Mouse (Mus musculus) retina, adult 2 months (tissue): ENCODE results near the gene Sfxn5.

Experiments used
- DNase-seq: peaks from one replicate; pipeline ENCODE4 v3.0.0-alpha.2; 2012; ENCODE audit warnings: low read depth, low spot score

The Sfxn5 gene

DNA sequence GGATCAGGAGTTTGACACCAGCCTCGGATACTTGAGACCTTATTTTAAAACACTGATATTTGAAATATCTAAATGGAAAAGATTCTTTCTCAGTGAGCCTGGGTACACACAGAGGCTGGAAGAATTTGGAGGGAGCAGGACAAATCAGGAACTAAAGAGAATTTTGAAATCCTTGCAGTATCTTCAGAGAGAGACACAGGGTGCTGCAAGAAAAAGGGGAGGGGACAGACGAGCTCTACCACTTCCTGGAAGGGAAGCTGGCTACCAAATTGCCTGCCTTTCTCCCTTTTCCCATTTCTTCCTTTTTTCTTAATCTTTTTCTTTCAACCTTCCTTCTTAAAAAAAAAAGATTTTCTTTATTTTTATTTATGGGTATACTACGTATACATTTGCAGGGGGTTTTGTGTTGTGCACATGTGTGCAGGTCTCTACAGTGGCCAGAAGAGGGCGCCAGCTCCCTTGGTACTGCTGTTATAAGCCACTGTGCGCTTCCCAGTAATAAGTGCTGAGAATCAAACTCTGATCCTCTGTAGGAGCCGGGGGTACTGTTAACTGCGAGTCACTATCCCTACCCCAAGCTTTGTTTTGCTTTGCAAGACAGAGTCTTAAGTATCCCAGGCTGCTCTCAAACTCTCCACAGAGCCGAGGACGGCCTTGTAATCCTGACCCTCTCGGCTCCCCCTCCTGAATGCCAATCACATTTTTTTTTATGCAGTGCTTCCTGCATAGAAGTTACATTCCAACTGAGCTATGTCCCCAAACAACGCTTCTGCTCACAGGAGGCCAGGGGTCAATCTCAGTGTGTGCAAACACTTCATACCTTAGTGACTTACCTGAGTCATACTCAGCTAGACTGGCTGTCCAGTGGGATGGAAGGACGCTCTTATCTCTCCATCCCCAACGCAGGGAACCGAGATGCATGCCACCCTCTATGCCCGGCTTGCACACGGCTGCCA is 42.1 kb downstream of the Sfxn5 start:
- no peak for DNase-seq

DNA sequence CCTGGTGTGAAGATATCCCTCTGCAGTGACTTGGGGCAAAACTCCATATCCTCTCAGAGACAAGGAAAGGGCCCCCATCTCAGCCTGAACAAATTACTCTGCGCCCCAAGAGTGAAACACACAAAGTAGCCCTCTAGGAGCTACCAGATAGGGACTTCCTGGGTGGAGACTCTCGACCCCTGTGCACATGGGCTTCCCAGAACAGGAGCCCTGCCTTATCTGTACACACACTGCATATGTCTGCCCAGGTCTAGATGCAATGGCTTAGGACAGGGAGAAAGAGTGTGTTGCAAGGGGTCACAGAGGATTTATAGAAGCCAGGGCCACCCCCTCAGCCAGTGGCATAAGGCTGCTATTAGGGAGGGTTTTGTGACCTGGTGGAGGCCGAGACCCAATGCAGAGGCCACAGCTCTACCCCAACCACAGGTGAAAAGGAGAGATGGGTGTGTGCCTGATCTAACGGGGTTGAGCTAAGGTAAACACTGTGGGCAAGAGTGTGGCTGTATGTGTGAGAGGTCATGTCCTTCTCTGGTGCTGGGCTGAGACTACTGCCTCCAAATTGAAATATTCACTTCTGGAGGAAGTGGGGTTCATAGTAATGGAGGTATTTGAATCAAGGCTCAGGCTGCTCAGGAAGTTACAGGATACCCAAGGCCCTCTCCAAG is 44.9 kb downstream of the Sfxn5 start:
- DNase-seq = no peak

DNA sequence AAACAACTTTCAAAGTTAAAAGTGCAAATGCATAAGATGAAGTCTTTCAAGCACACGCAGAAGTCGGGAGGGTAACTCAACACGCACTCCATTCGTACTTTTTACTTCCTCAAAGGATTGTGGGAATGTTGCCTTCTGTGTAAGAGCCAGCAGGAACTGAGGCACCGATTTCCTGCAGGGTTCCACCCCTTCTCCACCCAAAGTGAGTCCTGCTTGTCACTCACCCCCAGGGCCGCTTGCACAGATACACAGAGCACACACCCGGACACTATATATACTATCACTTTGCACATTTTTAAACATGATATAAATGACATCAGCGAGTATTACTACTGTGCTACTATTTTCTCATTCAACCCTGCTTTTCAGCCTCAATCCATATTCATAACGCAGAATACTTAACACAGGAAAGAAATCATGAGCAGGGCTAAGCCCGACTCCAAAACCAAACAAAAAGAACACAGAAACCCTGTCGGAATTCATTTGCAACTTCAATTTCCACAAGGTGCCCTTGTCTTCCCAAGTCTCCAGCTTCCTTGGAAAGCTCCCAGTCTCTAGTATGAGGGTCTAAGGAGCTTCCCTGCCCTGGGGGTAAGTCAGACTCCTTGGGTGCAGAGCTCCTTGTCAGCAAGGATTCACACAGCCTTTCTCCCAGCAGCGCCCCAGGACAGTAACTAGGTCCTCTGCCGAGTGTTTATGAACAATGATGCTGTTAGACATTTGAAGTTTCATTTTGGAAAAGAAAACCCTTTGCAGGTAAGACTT is 46.8 kb downstream of the Sfxn5 start:
- no peak for DNase-seq

DNA sequence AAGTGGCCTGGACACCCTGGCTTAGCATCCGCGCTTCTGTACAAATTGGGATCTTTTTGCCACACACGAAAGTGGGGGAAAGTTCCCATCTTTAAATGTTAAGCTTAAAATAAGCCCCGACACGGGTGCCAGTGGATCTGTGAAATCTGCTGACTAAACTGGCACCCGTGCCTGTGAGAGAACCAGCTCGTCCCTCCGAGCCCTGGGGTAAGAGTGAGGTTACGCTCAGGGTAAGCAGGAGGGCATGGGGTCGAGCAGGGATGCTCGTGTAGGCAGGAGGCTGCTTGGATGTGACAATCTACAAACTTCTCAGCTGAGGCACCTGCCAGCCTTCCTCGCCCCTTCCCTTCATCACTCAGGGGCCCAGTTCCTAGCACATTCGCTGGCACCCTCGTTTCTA is 52.4 kb downstream of the Sfxn5 start:
- no peak for DNase-seq

DNA sequence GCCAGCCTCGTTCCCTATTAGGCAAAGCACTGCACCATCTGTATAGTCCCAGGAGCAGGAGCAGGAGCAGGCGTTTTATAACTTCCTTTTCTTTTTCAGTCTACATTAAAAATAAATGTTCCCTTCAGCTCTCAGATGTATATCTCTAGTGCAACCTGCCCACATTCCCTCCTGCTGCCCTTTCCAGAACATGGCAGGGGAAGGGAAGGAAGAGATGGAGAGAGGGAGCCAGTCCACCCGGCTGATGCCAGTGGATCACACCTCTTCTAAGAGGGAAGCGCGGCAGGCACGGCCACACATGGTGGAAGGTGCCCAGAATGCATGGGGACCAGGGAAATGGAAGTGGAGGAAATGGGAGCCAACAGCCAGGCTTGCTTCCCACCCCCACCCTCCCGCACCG is 56.7 kb downstream of the Sfxn5 start:
- no peak for DNase-seq

DNA sequence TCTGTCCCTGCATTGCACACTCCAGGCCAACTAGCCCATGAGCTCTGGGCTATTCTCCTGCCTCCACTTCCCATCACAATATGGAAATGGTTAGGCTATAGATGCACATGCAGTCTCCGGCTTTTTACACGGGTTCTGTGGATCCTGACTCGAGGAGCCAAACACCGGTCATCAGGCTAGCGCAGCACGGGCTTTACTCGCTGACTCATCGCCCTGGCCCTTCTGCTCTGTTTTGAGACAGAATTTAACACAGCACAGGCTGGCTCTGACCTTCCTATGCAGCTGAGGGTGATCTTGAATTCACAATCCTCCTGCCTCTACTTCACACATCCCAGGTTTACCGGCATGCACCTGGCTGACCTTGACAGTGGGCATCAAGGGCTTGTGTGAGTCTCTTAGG is 60.8 kb downstream of the Sfxn5 start:
- no peak for DNase-seq

DNA sequence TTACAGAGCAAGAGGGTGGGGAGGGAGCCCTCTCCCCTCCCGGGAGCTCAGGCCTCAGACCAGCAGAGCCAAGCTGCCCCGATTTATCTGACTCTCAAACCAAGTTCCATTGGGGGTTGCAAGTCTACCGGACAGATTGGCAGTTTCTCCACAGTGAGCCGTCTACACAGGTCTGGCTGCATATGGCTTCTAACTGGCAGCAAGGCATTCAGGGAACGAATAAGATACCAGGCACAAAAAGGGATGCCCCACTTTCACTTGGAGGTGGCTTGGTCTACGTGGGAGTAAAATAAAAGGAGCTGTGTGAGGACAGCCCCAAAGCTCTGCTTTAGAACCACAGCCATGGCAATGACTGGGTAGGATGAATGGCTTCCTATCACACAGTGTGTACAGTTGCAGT is 67.2 kb downstream of the Sfxn5 start:
- no peak for DNase-seq

DNA sequence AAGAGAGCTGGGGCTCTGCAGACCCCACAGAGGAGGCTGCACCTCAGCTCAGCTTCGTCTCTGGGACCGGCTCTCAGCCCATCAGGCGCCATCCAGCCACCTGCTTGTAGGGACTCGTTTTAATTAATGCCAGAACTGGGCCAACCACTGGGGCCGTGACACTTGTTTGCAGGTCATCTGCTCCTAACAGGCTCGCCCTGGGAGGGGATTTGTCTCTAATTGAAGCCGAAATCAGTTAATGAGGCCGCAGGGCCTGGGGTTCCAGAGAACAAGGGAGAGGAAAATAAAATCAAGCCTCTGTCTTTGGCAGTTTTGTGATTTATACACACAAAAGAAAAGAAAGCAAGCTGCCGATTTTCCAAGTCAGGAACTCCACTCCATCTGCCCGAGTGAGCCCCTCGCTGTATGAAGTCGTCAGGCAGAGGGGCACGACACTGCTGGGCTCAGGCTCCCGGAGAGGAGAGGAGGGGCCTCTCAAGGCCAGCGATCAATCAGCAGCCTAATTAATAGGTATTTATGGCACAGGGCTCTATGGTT is 68.2 kb downstream of the Sfxn5 start:
- no peak for DNase-seq

DNA sequence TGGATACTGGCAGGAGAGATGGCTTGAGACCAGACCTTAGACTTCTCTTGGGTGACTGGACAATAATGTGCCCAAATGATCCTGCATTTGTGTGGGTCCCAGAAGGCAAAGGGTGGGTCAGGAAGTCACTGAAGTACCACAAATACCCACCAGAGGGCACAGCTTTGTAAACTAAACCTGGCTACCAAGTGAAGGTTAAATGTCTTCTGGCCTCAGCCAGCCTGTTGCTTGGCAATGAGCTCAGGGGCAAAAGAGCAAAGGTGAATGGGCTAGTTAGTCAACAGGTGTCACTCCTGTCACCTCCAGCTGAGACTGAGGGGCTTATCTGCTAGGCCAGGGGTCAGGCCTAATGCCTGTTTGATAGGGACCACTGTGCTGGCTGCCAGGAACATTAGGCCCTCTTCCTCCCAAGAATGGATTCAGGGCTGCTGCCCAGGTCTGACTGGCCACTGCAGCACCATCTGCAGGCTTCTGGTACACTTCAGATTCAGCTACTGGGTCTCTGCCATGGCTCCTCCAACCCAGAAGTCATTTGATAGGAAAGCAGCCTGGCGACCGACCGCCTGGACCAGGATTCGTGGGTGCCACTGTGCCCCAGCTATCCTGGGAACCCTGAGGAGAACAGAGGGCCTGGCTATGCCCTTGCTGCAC is 70.2 kb downstream of the Sfxn5 start:
- DNase-seq = no peak

DNA sequence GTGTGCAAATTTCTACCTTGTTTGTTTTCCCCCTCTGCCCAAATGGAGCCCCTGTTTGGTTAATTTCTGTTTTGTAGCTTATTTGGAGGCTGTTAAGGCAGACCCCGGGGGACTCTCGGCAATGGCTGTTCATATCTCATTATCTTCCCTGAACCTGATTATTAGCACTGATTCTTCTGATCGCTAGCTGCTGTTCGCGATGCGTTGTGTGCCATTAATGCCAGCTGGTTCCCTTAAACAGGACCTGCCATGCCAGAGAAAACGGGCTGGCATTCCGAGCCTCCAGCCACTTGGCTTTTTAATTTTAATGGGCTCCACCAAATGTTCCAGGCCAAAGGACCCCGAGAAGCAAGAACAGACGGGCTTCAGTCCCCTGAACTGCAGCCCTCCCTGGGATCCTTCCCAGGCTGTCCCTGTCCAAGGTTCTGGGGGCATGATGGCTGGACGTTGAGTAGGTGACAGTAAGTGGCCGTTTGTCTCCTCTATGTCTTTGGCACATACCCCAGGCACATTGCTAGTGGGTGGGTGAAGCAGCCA is 74.1 kb downstream of the Sfxn5 start:
- DNase-seq = no peak

DNA sequence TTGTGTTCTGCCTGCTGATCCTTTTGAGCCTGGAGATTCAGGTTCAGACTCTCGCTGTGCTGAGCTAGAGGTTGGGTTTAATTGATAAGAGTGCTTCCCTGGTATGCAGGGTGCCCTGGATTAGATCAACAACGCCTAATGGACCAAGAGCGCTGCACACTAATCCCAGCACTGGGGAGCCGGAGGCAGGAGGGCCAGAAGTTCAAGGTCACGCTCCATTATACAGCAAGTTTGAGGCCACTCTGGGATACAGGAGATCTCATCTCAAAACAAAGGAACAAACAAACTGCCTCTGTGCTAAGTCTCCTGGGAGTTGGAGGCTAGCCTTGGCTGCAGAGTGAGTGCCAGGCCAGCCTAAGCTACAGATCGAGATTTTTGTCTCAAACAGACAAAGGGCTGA is 77.6 kb downstream of the Sfxn5 start:
- DNase-seq = no peak

DNA sequence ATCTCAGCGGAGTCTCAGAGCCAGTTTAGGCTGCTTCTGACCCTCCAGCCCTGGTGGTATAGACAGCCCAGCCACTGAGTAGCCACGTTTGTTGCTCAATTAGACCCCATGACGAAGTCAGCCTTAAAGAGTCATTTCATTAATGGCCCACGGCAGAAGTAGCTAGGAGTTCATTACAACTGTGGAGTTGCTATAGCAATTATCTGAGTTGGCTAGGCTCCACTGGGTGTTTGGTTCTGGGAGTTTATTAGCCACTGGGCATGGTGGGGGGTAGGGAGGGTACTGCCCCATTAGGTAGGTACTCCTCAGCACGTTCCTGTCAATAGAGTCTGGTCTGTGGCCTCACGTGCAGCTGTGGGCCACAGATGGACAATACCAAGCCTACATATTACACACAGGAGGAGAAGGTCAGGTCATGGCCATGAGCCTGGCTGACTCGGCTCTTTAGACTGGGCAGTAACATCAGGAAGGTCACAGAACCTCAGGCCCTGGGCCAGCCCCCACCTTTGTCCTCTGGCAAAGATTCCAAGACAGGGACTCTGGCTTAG is 79.2 kb downstream of the Sfxn5 start:
- no peak for DNase-seq

DNA sequence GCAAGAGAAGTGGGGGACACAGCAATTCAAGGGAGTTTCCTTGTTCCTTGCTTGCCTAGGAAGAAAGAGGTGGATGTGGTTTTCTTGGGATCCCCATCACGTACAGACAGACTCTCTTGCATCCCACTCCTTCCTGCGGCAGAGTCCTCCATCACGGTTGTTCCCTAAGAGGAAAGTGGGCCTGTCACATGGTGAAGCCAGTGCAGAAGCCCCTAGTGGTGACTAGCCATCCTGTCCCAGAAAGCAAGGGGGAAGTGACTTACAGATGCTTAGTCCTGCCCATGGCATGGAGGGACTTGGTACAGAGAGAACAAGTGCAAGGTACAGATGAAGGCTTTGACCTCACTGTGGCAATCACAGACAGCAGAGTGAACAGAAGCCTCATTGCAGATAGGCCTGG is 79.9 kb downstream of the Sfxn5 start:
- DNase-seq = no peak

DNA sequence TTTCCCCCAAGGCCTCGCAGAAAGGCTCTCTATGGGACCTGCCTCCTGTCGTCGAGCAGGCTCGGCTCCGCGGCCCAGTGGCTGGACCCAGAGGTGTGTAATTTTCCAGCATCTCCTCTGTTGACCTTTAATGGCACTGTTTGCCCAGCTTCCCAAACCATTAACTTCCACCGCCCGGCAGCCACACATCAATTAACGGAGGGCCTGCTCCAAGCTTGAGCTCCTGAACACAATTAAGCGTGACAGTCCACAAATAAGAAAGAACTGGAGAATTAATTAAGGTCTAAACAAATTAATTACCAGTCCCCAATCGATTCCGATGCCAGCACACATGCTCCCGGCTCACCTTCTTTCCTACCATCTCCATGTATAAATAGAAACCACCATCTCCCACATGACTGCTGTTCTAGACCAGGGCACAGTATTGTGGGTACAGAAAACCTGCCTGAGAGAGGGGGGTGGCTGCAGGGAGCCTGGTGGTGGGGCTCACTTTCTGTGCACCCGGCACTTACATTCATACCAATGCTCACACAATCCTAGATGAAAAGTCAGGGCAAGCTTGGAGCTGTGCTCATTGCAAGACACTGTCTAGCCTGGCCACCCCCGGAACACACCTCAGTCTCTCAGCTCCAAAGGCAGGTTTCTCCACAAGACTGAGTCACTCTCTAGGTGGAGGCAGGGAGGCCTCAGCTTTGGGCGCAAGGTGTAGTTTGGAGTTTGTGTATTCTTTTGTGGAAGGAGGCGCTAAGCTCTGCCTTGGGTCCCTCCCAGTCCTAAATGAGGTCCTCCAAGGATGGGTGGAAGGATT is 80.8 kb downstream of the Sfxn5 start:
- no peak for DNase-seq

DNA sequence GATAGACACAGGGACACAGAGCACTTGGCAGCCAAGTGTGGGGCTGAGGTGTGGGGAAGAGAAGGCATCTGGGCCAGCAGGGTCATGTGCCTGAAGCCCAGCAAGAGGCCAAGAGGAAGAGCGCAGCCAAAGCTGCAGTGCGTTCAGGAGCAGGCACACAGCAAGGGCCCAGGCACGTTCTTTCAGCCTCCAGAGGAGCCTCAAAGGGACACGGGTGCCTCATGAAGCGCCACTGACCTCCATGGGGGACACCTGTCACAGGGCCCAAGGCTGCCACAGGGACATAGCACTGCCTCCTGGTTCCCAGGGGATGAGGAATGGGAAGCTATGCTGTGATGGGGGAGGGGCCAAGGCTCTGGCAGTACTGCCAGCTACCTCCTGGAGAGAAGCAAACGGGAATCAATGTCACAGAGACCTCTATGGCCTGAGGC is 82.4 kb downstream of the Sfxn5 start:
- DNase-seq = no peak

DNA sequence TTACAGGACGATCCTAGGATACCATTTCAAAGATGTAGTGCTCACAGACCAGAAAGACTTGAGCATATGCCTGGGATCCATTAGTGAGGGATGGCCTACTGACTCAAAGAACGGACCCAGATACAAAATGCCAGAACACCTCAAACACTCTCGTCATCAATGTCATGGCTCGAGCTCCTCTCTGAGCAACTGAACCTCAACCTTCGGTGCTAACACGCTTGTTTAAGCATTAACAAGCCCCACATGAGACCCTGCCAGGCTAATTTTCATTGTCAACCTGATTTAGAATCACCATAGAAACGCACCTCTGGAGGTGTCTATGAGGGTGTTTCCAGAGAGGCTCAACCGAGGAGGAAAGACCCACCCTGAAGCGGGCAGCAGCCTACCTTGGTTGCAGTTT is 83.4 kb downstream of the Sfxn5 start:
- no peak for DNase-seq

DNA sequence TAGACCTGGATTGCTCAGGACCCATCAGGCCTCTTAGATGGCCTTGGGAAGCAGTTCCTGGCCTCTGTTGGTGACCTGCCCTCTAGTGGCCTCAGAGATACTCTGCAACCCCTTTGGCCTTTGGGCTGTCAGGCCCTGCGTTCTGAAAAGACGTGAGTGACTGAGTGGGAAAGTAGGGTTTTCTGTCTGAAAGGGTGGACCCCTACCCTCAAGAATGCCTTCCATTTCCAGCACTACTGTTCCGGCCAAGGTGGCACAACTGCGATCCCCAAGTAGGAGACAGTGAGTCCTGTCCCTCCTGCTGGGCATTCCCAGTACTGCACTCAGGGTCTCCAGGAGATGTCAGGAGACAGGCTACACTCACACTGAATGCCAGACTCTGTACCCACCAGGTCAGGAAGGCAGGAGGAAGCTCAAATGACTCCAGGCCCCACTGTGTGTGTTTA is 94.2 kb downstream of the Sfxn5 start:
- peak; percentile 32 for DNase-seq

DNA sequence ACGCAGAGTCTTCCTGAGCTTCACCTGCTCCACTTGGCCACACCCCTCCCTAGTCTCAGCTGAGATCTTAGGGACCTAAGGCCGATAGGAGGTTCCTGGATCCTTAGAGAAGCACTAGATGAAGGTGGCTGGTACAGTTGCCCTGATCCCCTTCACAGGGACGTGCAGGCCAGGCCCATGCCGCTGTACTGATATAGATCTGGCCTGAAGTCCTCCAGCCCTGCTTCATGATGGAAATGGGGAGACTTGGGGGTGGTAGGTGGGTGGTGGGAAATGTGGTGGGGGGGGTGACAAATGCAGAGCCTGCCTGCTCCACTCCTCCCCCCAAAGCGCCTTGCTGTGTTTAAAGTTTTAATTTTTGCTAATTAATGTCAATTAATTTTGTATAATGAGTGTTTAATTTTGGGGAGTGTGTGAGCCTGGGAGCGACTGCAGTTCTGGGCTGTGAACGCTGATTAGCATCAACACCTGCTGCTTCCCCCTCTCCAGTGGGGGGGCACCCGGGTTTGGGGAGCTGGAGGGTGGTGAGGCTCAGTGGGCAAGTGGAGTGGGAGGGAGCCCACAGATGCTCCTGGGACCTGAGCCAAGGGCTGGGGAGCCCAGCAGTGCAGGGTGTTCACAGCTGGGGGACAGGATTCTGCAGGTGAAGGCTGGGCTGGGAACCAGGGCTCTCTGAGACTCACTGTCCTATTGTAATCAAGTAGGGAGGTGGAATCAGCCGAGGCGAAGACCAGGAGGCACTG is 95.5 kb downstream of the Sfxn5 start:
- DNase-seq = no peak

DNA sequence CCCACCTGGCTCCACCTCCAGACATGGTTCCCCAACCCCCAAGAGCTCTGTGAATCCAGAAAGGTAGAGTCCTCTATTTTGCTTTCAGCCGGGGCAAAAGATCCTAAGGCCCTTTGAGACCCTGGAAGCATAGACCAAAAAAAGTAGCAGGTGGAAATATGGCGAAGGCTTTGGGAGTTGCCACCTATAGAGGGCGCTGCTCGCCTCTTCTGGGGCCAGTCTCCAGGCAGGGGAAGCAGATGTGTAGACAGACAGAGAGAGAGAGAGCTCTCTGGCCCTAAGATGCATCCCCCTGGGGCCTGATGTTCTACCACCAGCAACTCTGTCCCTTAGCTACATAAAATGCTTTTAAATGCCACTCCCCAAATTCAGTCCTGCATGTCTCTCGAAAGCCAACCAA is 96.2 kb downstream of the Sfxn5 start:
- no peak for DNase-seq
